Mouse (Mus musculus): ENCODE measurements around the gene Gal3st2.
"Not testable (repeated sequence)": the region's sequence is repeated elsewhere in the genome, so short reads cannot be mapped to it uniquely, and the experiment has no call there.

- not testable (repeated sequence) for TF ChIP-seq CTCF (IDR thresholded peaks at IDR 0.05; ENCODE audit: borderline replicate concordance, insufficient read depth, low read depth, low read length); POLR2A (IDR thresholded peaks at IDR 0.05; ENCODE audit: borderline replicate concordance, insufficient read depth, low read length)
Measured at GRCm38 (mm10) chr1:93845766-93846366, 15.2 kb upstream of the Gal3st2 start.

All from cerebellum, adult 2 months (tissue).